11 mouse cellular contexts compared by ENCODE assay signal in genomic region chr12:111450359-111450758, GRCm38 (mm10). TPM values are rescaled to one million over a fixed set of nuclear protein-coding genes. Genes with fewer than 3 reads are reported as not detected.
DNase-seq lines count a peak whose midpoint lies in the region; ATAC-seq and TF ChIP-seq lines count a peak whose summit lies in the region.
"Had no signal": no experiment of that assay in that cellular context is flagged by ENCODE, and none has a peak within 500 bp of the region (broad histone marks: within the 10 kb centered on the region; RNA-seq: fewer than 3 reads in every experiment).

No protein-coding gene starts in this region.

- no peak overlapping the region for H3K4me3 ChIP-seq in heart, embryonic 13.5 days
- H3K4me3 ChIP-seq in kidney, postnatal 0 days (replicated peaks; ENCODE audit: low read depth, low read length): no peak overlapping the region
- H3K4me3 ChIP-seq: embryonic facial prominence, embryonic 12.5 days; neural tube, embryonic 12.5 days had no signal

- H3K9ac ChIP-seq in heart, embryonic 13.5 days: peak overlapping the region; percentile 35; the same call in 1 of the 2 replicates
- no peak overlapping the region; the same call in 1 of the 2 replicates for H3K9ac ChIP-seq in kidney, postnatal 0 days (ENCODE audit: low read depth, low read length)
- H3K9ac ChIP-seq: embryonic facial prominence, embryonic 12.5 days; neural tube, embryonic 12.5 days had no signal

- H3K36me3 ChIP-seq in heart, embryonic 13.5 days: no peaks in the 10 kb centered on the region; the same call in 1 of the 2 replicates
- H3K36me3 ChIP-seq in kidney, postnatal 0 days (ENCODE audit: insufficient read depth, low read length): peaks cover 16% of the 10 kb centered on the region
- H3K36me3 ChIP-seq: embryonic facial prominence, embryonic 12.5 days; neural tube, embryonic 12.5 days had no signal

- no peak for ATAC-seq in heart, embryonic 13.5 days (ENCODE audit: extremely low read depth, insufficient number of reproducible peaks, low FRiP score, low TSS enrichment)
- ATAC-seq in kidney, postnatal 0 days (replicated peaks; ENCODE audit: low FRiP score, low read depth): no peak

- H3K27me3 ChIP-seq in heart, embryonic 13.5 days (replicated peaks): peaks cover 96% of the 10 kb centered on the region
- 0 out of 2 replicates have a peak, but pooled peaks cover 2% of the 10 kb centered on the region for H3K27me3 ChIP-seq in kidney, postnatal 0 days (ENCODE audit: insufficient read depth, low read length)

- 34% methylated on average over 6 of the region's 6 CpGs for WGBS in heart, embryonic 13.5 days
- WGBS in kidney, postnatal 0 days: 38% methylated on average over 6 of the region's 6 CpGs

- no peaks in the 10 kb centered on the region for H3K9me3 ChIP-seq in heart, embryonic 13.5 days
- H3K9me3 ChIP-seq in kidney, postnatal 0 days (replicated peaks; ENCODE audit: low read length): no peaks in the 10 kb centered on the region
- H3K9me3 ChIP-seq: embryonic facial prominence, embryonic 12.5 days; neural tube, embryonic 12.5 days had no signal

- no peak overlapping the region for H3K4me2 ChIP-seq in heart, embryonic 13.5 days
- no peak overlapping the region for H3K4me2 ChIP-seq in kidney, postnatal 0 days (ENCODE audit: low read length)
- H3K4me2 ChIP-seq: neural tube, embryonic 12.5 days had no signal

- peak; percentile 7 for DNase-seq in urinary bladder, postnatal 14 days (ENCODE audit: low spot score)
- no peak for DNase-seq in urinary bladder, postnatal 10 days (ENCODE audit: low spot score)
- DNase-seq in kidney, postnatal 0 days (ENCODE audit: low spot score): no peak
- no peak for DNase-seq in ovary, adult 18-20 months (ENCODE audit: low spot score)
- no peak for DNase-seq in cerebellum, adult 18-20 months
- no peak for DNase-seq in cerebellum, postnatal 4 days (ENCODE audit: low spot score in 2 of 2)
- DNase-seq in embryo, embryonic 10 days (ENCODE audit: low spot score): no peak
- DNase-seq: layer of hippocampus, postnatal 36 days had no signal

- no peak for TF ChIP-seq CTCF in kidney, postnatal 0 days (IDR thresholded peaks at IDR 0.05; ENCODE audit: low read depth)

- H3K4me1 ChIP-seq in heart, embryonic 13.5 days: peaks cover 70% of the 10 kb centered on the region
- peaks cover 73% of the 10 kb centered on the region for H3K4me1 ChIP-seq in kidney, postnatal 0 days (replicated peaks; ENCODE audit: insufficient read depth, low read length)

- no peak overlapping the region; the same call in 1 of the 2 replicates for H3K27ac ChIP-seq in heart, embryonic 13.5 days (replicated peaks)
- peak overlapping the region; percentile 60 for H3K27ac ChIP-seq in kidney, postnatal 0 days
- H3K27ac ChIP-seq: neural tube, embryonic 12.5 days had no signal

RNA-seq across cellular contexts. Expression of gene Tnfaip2, which starts 8.1 kb away (rescaled TPM):
- polyA plus RNA-seq in heart, embryonic 13.5 days (2015; fragmentation: Nextera tagmentation; extraction: Ambion mirVana): 6.0 and 10.6 TPM in 2 replicates
- polyA plus RNA-seq in kidney, postnatal 0 days (2015; fragmentation: Nextera tagmentation; extraction: Ambion mirVana): 34.8 and 46.7 TPM in 2 replicates

RNA-seq across cellular contexts. Expression of gene Exoc3l4, which starts 33.5 kb away (rescaled TPM):
- polyA plus RNA-seq in heart, embryonic 13.5 days (2015; fragmentation: Nextera tagmentation; extraction: Ambion mirVana): 10.2 and 10.8 TPM in 2 replicates
- polyA plus RNA-seq in kidney, postnatal 0 days (2015; fragmentation: Nextera tagmentation; extraction: Ambion mirVana): 25.4 and 25.9 TPM in 2 replicates

RNA-seq across cellular contexts. Expression of gene Gm266, which starts 35.3 kb away (rescaled TPM):
- polyA plus RNA-seq in heart, embryonic 13.5 days (2015; fragmentation: Nextera tagmentation; extraction: Ambion mirVana): 2.1 and 2.5 TPM in 2 replicates
- 97.1 and 109 TPM in 2 replicates for polyA plus RNA-seq in kidney, postnatal 0 days (2015; fragmentation: Nextera tagmentation; extraction: Ambion mirVana)

RNA-seq across cellular contexts. Expression of gene Lbhd2, which starts 43.8 kb away (rescaled TPM):
- polyA plus RNA-seq in heart, embryonic 13.5 days (2015; fragmentation: Nextera tagmentation; extraction: Ambion mirVana): 0.53 and 0.55 TPM in 2 replicates
- 12.6 and 14.3 TPM in 2 replicates for polyA plus RNA-seq in kidney, postnatal 0 days (2015; fragmentation: Nextera tagmentation; extraction: Ambion mirVana)

Comparison
In these comparisons a context has a peak if more than half of its experiments do, and no peak if none do; other contexts are left out.
1. RNA of gene Gm266, which starts 35.3 kb away (polyA plus RNA-seq): 97.1 to 109 TPM in kidney, postnatal 0 days; 2.1 to 2.5 TPM in heart, embryonic 13.5 days; every median in the first group is over 10 times any median in the second.